Mouse (Mus musculus): ENCODE measurements at regions not wholly inside any gene's neighbourhood (a gene's known extent, or its start where the extent isn't known, plus 50 kb on each side); places are given as distances from the start of the nearest gene placed in this dataset.

DNA sequence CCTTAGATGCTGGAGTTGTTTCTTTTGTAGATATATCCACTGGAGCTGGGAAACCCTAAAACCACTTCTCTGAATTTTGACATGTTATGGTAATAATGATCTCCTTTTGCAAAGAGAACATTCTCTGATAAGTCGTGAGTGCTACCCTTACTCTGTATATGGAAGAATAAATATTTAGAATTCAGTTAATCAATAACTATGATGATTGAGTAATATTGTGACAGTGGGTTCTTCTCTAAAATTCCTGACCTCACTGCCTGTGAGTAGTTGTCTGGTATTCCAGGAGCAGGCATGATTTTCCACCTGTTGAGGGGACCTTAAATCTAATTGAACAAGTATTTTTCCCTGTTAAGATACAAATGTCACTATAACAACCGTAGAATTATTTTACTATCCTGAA is 1707.0 kb upstream of the Nudt12 start:
- TF ChIP-seq CTCF (IDR thresholded peaks at IDR 0.05; ENCODE audit: low read depth) (no peak), EP300 (IDR thresholded peaks at IDR 0.05; ENCODE audit: low read depth) (no peak)

Measured in liver, postnatal 0 days (tissue).